Mouse (Mus musculus): ENCODE measurements around the gene Sdk1. TPM values are rescaled to one million over a fixed set of nuclear protein-coding genes. Genes with fewer than 3 reads are reported as not detected.

Gene Sdk1
- polyA plus RNA-seq, 1 experiment = 0.55 TPM

DNA sequence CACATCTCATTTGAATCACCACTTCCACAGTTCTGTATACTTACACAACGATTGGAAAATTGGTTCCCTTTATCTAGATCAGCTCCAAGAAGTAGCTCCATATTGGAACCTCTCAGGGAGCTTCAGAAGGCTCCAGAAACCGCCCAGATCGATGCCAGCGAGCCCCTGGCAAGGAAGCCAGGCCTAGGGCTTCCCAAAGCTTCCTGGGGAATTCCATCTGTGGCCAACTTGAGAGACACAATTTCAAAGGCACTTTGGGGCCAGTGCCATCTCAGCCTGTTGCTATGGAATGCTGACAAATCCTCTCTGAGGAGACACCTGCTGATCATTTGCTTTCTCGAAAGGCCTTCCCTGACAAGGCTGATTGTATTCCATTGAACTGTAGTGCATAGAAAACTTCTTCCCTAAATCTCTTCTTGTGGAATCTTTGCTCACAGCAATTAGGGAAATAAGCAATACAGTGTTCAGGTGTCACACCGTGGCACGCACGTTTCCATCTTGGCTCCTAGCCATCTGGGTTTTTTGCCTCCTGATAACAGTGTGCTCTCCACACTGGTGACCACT lies 595.7 kb downstream of the Sdk1 start:
- Histone ChIP-seq H3K4me1 (ENCODE audit: control insufficient read depth, insufficient read depth, low read length) (no peaks in the 10 kb centered on the region), H3K4me3 (ENCODE audit: insufficient read depth, low read length) (no peak overlapping the region), H3K27ac (ENCODE audit: insufficient read depth, low read depth, low read length) (no peak overlapping the region)
- TF ChIP-seq CTCF (IDR thresholded peaks at IDR 0.05; ENCODE audit: low read depth, low read length) (no peak), POLR2A (IDR thresholded peaks at IDR 0.05; ENCODE audit: borderline replicate concordance, low read depth, low read length) (no peak)

DNA sequence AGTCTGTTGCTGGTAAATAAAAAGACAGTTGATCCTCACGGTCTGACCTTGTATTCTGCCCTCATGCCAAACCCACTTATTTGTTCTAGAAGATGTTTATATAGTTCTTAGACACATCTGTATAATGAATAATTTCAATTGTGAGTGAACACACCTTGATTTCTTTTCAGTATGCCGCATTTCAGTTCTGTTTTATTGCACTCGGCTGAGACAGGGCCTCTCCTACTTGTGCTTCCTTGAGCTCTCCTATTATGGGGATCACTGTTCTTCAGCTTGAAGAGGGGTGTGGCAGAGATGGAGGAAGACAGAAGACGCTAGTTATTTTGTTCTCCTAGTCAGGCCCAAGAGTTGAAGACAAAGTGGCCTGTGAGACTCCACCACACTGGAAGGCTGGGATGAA lies 603.4 kb downstream of the Sdk1 start:
- H3K27ac ChIP-seq (ENCODE audit: insufficient read depth, low read depth, low read length) = no peak overlapping the region
- H3K4me3 ChIP-seq (ENCODE audit: insufficient read depth, low read length) = no peak overlapping the region
- H3K4me1 ChIP-seq (ENCODE audit: control insufficient read depth, insufficient read depth, low read length) = no peaks in the 10 kb centered on the region
- TF ChIP-seq CTCF (IDR thresholded peaks at IDR 0.05; ENCODE audit: low read depth, low read length) (no peak), POLR2A (IDR thresholded peaks at IDR 0.05; ENCODE audit: borderline replicate concordance, low read depth, low read length) (no peak)

DNA sequence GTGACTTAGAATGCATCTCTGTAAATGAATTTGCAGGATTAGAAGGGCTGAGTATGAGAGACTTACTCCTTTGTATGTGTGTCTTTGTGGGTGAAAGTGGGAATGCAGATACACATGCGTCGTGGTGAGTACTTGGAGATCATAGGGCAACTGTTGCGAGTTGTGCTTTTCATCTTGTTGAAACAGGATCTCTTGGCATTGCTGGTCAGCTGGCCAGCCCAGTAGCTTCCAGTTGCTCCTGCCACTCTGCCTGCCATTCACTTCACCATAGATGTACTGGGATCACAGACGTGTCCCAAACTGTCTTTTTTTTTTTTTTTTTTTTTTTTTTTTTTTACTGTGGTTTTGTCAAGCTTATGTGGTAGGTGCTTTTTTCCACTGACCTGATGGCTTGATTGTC lies 606.4 kb downstream of the Sdk1 start:
- H3K4me3 ChIP-seq (ENCODE audit: insufficient read depth, low read length) = no peak overlapping the region
- no peak overlapping the region for H3K27ac ChIP-seq (ENCODE audit: insufficient read depth, low read depth, low read length)
- no peak for TF ChIP-seq CTCF (IDR thresholded peaks at IDR 0.05; ENCODE audit: low read depth, low read length)
- no peak for TF ChIP-seq POLR2A (IDR thresholded peaks at IDR 0.05; ENCODE audit: borderline replicate concordance, low read depth, low read length)
- H3K4me1 ChIP-seq (ENCODE audit: control insufficient read depth, insufficient read depth, low read length) = no peaks in the 10 kb centered on the region

DNA sequence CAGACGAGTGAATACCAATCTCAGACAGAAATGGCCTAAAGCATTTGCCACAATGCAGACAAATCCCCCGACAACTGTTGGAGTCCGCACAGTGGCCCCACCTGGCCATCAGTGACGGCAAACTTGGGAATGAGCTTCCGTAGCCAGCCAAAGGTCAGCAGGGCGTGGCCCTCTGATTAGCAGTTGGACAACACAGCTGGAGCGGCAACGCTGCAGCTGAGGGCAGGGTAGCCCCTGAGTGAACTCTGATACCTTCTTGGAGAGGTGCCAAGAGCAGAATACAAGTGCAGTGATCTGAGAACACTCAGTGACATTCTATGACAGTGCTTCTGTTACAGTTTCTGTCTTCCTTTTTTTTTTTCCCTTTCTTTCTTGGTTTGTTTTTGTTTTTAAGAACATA lies 610.9 kb downstream of the Sdk1 start:
- Histone ChIP-seq H3K4me3 (ENCODE audit: insufficient read depth, low read length) (no peak overlapping the region), H3K4me1 (ENCODE audit: control insufficient read depth, insufficient read depth, low read length) (no peaks in the 10 kb centered on the region), H3K27ac (ENCODE audit: insufficient read depth, low read depth, low read length) (no peak overlapping the region)
- no peak for TF ChIP-seq CTCF (IDR thresholded peaks at IDR 0.05; ENCODE audit: low read depth, low read length)
- no peak for TF ChIP-seq POLR2A (IDR thresholded peaks at IDR 0.05; ENCODE audit: borderline replicate concordance, low read depth, low read length)

DNA sequence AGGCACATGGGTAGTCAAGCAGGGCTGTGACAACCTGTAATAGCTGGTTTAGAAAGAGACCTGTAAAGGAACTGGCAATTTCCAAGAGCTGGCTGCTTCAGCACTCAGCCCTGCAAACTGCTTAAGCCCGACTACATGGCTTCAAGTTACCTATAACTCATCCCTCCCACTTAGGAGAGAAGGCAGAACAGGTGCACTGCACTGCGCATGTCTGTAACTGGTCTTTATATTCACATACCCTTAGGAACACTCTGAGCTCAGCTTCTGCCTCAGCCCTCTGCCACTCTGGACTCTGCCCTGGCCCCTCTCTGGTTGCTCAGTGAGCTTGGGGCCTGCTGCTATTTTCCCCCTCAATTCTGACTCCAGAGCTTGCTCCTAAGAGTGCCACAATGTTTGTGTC lies 615.2 kb downstream of the Sdk1 start:
- no peak for TF ChIP-seq POLR2A (IDR thresholded peaks at IDR 0.05; ENCODE audit: borderline replicate concordance, low read depth, low read length)
- no peak for TF ChIP-seq CTCF (IDR thresholded peaks at IDR 0.05; ENCODE audit: low read depth, low read length)
- no peak overlapping the region for H3K27ac ChIP-seq (ENCODE audit: insufficient read depth, low read depth, low read length)
- H3K4me1 ChIP-seq (ENCODE audit: control insufficient read depth, insufficient read depth, low read length) = no peaks in the 10 kb centered on the region
- H3K4me3 ChIP-seq (ENCODE audit: insufficient read depth, low read length) = no peak overlapping the region

DNA sequence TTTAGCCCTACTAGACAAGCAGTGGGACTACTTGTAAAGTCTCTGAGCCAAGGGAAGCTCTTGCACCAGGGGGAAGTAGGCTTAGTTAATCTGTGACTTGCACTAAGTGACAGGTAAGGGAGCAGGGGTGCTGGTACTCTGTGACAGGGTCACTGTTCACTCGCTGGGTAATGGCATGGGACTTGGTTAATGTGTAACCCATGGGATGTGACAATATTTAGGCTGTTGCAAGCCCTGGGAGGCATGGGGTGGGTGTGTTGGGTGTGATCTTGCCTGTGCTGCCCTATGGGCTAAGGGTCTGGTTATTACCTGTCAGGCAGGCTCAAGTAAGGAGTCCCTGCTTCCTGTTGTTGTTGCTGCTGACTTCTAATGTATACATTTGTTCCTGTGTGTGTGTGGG lies 616.5 kb downstream of the Sdk1 start:
- no peak for TF ChIP-seq POLR2A (IDR thresholded peaks at IDR 0.05; ENCODE audit: borderline replicate concordance, low read depth, low read length)
- no peak for TF ChIP-seq CTCF (IDR thresholded peaks at IDR 0.05; ENCODE audit: low read depth, low read length)

DNA sequence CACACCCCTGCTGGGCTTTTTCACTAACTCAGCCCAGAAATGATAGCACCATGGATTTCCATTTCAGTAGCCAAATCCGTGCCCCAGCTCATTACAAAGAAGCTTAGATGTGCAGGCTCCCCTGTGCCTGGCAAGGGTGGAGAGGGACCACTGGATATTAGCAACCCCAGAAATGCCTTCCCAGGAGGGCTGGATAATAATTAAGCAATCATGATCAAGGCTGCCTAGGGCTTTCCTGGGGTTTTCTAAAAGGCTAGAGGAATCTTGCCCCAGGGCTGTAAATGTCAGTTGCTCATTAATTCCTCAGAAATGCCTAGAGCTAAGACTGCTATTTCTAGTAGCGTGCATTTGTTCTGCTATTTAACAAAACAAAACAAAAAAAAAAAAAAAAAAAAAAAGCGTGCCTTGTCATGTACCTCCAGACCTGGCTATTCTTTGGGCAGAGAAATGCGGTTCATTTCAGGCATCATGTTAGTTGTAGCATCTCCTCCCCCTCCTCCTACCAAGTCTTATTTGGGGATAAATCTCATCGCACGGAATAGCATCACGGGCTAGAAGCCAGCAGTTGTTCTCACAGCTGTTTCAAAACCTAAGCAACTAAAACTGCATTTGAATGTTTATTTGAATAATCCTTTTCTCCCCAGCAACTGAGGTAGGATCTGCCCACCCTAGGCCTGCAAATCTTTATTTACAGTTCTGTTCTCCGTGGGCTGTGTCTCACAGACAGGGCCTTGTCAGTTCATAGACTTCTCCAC lies 617.3 kb downstream of the Sdk1 start:
- H3K4me3 ChIP-seq (ENCODE audit: insufficient read depth, low read length) = no peak overlapping the region
- no peak for TF ChIP-seq CTCF (IDR thresholded peaks at IDR 0.05; ENCODE audit: low read depth, low read length)
- no peak for TF ChIP-seq POLR2A (IDR thresholded peaks at IDR 0.05; ENCODE audit: borderline replicate concordance, low read depth, low read length)
- H3K27ac ChIP-seq (ENCODE audit: insufficient read depth, low read depth, low read length) = no peak overlapping the region
- no peaks in the 10 kb centered on the region for H3K4me1 ChIP-seq (ENCODE audit: control insufficient read depth, insufficient read depth, low read length)

More for the DNA sequence above, 616.5 kb downstream of the Sdk1 start:
- H3K27ac ChIP-seq (ENCODE audit: insufficient read depth, low read depth, low read length) = no peak overlapping the region
- no peak overlapping the region for H3K4me3 ChIP-seq (ENCODE audit: insufficient read depth, low read length)
- H3K4me1 ChIP-seq (ENCODE audit: control insufficient read depth, insufficient read depth, low read length) = no peaks in the 10 kb centered on the region

DNA sequence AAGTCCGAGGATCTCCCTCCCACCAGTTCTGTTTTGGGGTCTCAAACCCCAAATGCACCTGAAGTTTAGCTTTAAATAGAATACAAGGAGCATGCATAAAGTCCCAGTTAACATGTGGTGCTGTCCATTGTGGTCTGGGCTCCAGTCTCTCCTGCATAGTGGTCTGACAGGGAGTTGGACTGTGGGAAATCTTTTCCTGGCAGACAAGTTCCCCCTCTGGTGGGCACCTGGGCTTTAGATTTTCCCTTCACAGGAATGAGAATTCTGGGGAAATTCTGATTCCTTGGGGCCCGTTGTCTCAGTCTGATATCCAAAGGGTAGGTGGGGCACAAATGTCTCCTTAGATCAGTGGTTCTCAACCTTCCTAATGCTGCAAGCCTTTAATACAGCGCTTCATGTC lies 624.8 kb downstream of the Sdk1 start:
- H3K4me3 ChIP-seq (ENCODE audit: insufficient read depth, low read length) = no peak overlapping the region
- no peaks in the 10 kb centered on the region for H3K4me1 ChIP-seq (ENCODE audit: control insufficient read depth, insufficient read depth, low read length)
- no peak overlapping the region for H3K27ac ChIP-seq (ENCODE audit: insufficient read depth, low read depth, low read length)
- TF ChIP-seq CTCF (IDR thresholded peaks at IDR 0.05; ENCODE audit: low read depth, low read length) (no peak), POLR2A (IDR thresholded peaks at IDR 0.05; ENCODE audit: borderline replicate concordance, low read depth, low read length) (no peak)

DNA sequence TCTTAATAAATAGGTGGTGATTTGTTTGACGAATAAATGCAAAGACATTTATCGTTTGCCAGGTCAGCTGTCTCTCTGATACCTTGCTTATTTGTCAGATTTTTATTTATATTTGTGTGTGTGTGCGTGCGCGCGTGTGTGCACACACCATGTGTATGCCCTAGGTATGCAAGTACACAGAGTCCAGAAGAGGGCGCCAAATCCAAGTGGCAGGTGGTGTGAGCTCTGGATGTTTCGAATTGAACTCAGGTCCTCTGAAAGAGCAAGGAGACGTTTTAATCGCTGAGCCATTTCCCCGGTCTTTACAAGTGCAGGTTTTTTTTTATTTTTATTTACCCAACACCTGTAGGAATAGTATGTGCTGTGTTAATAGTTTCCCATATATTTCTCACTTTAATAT lies 632.5 kb downstream of the Sdk1 start:
- no peak overlapping the region for H3K27ac ChIP-seq (ENCODE audit: insufficient read depth, low read depth, low read length)
- no peak for TF ChIP-seq POLR2A (IDR thresholded peaks at IDR 0.05; ENCODE audit: borderline replicate concordance, low read depth, low read length)
- TF ChIP-seq CTCF (IDR thresholded peaks at IDR 0.05; ENCODE audit: low read depth, low read length) = no peak
- H3K4me3 ChIP-seq (ENCODE audit: insufficient read depth, low read length) = no peak overlapping the region
- no peaks in the 10 kb centered on the region for H3K4me1 ChIP-seq (ENCODE audit: control insufficient read depth, insufficient read depth, low read length)

DNA sequence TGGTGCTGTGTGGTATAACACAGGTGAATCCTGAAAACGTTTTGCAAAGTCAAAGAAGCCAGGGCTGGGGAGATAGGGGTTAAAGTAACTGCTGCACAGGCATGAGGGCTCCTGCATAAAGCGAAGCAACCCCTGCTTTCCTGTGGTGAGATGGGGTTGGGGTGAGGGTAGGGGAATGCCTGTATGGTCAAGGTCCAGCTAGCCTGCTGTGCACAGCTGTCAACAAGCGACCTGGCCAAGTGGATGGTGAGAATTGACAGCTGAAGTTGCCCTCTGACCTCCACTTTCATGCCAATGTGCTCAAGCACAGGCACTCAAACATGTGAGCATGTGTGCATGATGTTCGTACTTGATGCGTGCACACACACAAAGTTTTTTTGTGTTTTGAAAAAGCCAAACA lies 639.4 kb downstream of the Sdk1 start:
- no peak overlapping the region for H3K4me3 ChIP-seq (ENCODE audit: insufficient read depth, low read length)
- TF ChIP-seq POLR2A (IDR thresholded peaks at IDR 0.05; ENCODE audit: borderline replicate concordance, low read depth, low read length) = no peak
- no peak for TF ChIP-seq CTCF (IDR thresholded peaks at IDR 0.05; ENCODE audit: low read depth, low read length)

More for the DNA sequence above, 639.4 kb downstream of the Sdk1 start:
- Histone ChIP-seq H3K27ac (ENCODE audit: insufficient read depth, low read depth, low read length) (no peak overlapping the region), H3K4me1 (ENCODE audit: control insufficient read depth, insufficient read depth, low read length) (no peaks in the 10 kb centered on the region)

All from bone marrow macrophage, adult 2 months (primary cell).